Mouse (Mus musculus) bone marrow macrophage, adult 2 months (primary cell): ENCODE results near the gene Stat3.

ENCODE experiments used
- CTCF ChIP-seq: IDR thresholded peaks from 2 replicates; pipeline ENCODE4 v1.5.1; 2012; ENCODE audit warnings: low read depth, mild to moderate bottlenecking, low read length, moderate library complexity
- POLR2A ChIP-seq: IDR thresholded peaks from 2 replicates; pipeline ENCODE4 v1.6.1; 2012; ENCODE audit warnings: mild to moderate bottlenecking, low read depth, low read length, borderline replicate concordance

DNA sequence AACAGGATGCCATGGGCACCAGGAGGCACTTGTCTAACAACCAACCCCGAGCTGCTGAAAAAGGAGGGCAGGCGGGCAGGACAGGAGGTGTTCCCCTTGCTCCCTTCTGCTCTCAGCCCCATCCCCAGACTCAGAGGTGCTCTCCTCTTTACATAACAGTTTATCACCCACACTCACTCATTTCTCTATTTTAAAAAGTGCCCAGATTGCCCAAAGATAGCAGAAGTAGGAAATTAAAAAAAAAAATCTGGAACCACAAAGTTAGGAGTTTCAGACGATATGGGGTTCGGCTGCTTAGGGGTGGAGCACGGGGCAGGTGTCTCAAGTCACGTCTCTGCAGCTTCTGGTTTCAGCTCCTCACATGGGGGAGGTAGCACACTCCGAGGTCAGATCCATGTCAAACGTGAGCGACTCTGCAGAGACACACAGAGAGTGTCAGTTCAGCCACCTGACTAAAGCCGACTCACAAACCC lies 51.0 kb downstream of the Stat3 start:
- no peak for TF ChIP-seq CTCF
- no peak for TF ChIP-seq POLR2A
